Mouse (Mus musculus) mouse embryonic stem cell (cell line): Measurements from ENCODE around the gene Dctn1.

Experiments used
- in situ Hi-C, 2 experiments: fragments of 300-500 bp; cut with MboI; formaldehyde crosslinking; loops; 1 replicate in 1 of 2; 3 replicates in 1 of 2; pipeline ENCODE4 v1.14.3; 2019 to 2020; ENCODE audit warnings: low sequenced_read_pairs in 2 of 2, low pct_unique_long_range_greater_than_20kb in 1 of 2, mixed read lengths in 1 of 2; ENCODE audit not compliant: unreplicated experiment in 1 of 2

Dctn1 gene

GRCm38 (mm10) chr6:83134951-83135513, 30.7 kb upstream of the Dctn1 start, which contains the start of gene Rtkn:
Gene Rtkn, plus strand, starts transcription at chr6:83135463.
- in situ Hi-C loops = no loop called here

- in situ Hi-C loops = no loop called here
Measured at GRCm38 (mm10) chr6:83135571-83136161, 30.1 kb upstream of the Dctn1 start.

- in situ Hi-C loops = no loop called here
Measured at GRCm38 (mm10) chr6:83136291-83136880, 29.3 kb upstream of the Dctn1 start.

- in situ Hi-C loops = no loop called here
Measured at GRCm38 (mm10) chr6:83136881-83137575, 28.7 kb upstream of the Dctn1 start.

- in situ Hi-C loops = no loop called here
Measured at GRCm38 (mm10) chr6:83137576-83137950, 28.2 kb upstream of the Dctn1 start.

GRCm38 (mm10) chr6:83138056-83138455, 27.7 kb upstream of the Dctn1 start:
- in situ Hi-C loops = no loop called here

DNA sequence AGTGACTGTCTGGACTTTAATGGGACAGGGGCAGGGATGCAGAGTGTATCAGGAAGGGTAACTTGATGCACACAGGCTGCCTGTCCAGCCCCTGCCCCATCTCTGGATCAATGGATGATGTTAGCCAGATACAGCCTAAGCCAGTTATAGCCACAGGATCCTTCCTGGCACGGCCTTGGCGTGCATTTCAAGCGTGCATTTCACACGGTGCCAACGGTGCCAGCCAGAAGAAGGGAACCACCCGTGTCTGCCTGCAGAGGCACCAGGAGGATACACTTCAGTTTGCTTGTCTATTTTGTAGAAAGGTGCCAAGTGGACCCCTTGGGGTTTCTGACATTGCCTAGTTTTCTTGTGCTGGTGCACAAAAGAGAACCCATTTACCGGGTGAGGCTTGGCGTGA, 25.7 kb upstream of the Dctn1 start:
- in situ Hi-C loops = no loop called here

- in situ Hi-C loops = no loop called here
Measured at GRCm38 (mm10) chr6:83141636-83142035, 24.1 kb upstream of the Dctn1 start.

- in situ Hi-C loops = no loop called here
Measured at GRCm38 (mm10) chr6:83142211-83142731, 23.4 kb upstream of the Dctn1 start.

DNA sequence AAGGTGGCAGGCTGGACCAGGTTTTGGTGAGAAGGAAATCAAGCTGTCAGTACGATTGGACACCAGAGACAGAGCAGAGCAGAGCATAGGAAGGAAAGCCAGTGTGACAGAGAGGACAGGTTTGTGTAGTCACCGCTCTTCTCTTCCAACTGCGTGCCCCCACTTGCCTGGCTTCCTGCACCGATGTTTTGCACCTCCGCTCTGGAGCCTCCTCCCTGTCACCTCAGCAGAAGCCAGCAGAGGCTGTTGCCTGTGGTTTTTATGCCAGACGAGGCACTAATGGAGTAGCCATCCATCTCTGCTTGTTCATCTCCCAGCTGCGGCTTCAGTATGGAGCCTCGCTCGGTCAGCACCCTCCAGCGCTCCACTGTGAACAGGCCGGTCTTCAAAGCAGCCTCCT, 22.8 kb upstream of the Dctn1 start:
- in situ Hi-C loops = no loop called here

DNA sequence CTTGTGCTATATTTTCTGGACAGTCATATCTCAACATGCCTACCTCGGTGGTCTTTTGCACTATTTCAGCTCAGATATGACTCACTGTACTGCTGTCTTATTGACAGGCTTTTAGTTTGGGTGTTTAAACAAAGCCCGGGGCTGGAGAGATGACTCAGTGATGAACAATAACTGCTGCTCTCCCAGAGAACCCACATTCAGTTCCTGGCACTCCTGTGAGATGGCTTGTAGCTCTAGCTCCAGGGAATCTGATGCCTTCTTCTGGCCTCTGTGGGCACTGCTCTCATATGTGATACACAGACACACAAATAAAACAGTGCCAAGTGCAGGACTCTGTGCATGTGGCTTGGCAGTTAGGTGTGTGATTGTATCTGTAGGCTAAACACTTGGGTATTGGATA, 20.5 kb upstream of the Dctn1 start:
- in situ Hi-C loops = no loop called here

GRCm38 (mm10) chr6:83145805-83146204, 19.9 kb upstream of the Dctn1 start:
- in situ Hi-C loops = no loop called here

- in situ Hi-C loops = no loop called here
Measured at GRCm38 (mm10) chr6:83147280-83147679, 18.4 kb upstream of the Dctn1 start.

DNA sequence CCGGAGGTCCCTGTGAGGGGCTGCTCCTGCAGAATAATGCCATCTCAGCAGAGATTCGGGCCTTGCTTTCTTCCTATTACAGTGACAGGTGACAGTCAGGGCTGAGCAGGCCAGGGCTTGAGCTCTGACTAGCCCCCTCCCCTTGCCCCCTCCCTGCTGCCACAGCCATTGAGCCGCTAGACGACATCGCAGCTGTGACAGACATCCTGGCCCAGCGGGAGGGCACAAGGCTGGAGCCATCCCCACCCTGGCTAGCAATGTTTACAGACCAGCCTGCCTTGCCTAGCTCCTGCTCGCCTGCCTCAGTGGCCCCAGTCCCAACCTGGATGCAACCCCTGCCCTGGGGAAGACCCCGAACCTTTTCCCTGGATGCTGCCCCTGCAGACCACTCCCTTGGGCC, 14.0 kb upstream of the Dctn1 start:
- in situ Hi-C loops = no loop called here

DNA sequence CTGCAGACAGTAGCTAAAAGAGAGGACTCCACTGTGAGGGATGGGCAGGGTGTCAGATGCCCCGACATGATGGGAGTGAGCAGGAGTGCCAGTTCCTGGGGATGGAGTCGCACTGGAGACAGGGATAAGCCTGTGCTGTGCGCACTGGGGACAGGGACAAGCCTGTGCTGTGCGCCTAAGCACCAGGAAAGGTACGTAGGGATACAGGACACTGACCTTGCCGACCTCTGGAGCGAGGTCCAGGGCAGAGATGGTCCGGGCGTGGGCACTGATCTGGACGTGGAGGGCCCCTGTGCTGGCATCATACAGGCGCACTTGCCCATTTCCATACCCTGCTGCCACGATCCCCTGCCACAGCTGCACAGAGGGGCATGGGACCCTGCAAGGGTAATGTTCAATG, 12.7 kb upstream of the Dctn1 start:
- in situ Hi-C loops = no loop called here

GRCm38 (mm10) chr6:83153485-83153884, 12.2 kb upstream of the Dctn1 start:
- in situ Hi-C loops = no loop called here

- in situ Hi-C loops = loop anchor here in 1 of 2 experiments (5.0 kb wide), 1 partner anchor 163 kb away; no protein-coding TSS in a partner anchor
Measured at GRCm38 (mm10) chr6:83155552-83156238, 10.0 kb upstream of the Dctn1 start.

- in situ Hi-C loops = loop anchor here in 1 of 2 experiments (5.0 kb wide), 1 partner anchor 164 kb away; no protein-coding TSS in a partner anchor
Measured at GRCm38 (mm10) chr6:83156259-83156684, 9.4 kb upstream of the Dctn1 start, which contains the start of the genes Wdr54 and 1700003E16Rik. Gene Wdr54, minus strand, starts transcription at chr6:83156397. Gene 1700003E16Rik, plus strand, starts transcription at chr6:83156404.
